Mouse (Mus musculus) megakaryocyte-erythroid progenitor cell, adult 5-6 weeks (primary cell): ENCODE results near the gene Ppie. TPM values are rescaled to one million over a fixed set of nuclear protein-coding genes. Genes with fewer than 3 reads are reported as not detected.

Experiments used
- ATAC-seq: replicated peaks from 2 replicates; pipeline ENCODE4 v1.8.0; 2016; ENCODE audit warnings: mild to moderate bottlenecking, inconsistent platforms; ENCODE audit not compliant: severe bottlenecking, poor library complexity, low FRiP score, low TSS enrichment
- total RNA-seq, 2 experiments: library from RNA; stranded (forward) in 1 of 2; stranded (reverse) in 1 of 2; fragments of 200-1000, 215-1000 nt in 1 of 2; fragments of >200 nt in 1 of 2; fragmentation: Nextera tagmentation in 1 of 2; gene quantifications; 2 replicates each; pipeline ENCODE4 v1.2.3; 2014 to 2017

The Ppie gene
- total RNA-seq, 2 experiments from 2014 or later, result 78.6 to 87.1 TPM

DNA sequence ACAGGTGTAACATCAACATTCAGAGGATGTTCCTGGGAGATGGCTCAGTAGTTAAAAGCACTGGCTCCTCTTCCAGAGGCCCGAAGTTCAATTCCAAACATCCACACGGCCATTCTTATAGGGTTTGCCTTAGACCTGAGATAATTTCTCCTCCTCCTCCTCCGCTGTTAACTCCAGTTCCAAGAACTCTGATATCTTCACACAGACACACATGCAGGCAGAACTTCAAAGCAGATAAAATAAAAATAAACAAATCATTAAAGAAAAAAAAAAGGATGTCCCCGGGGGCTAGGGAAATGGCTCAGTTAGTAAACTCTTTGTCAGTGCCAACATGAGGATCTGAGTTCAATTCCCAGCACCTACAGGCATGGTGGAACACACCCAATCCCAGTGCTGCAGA lies 61.5 kb downstream of the Ppie start:
- ATAC-seq, result 0 out of 2 replicates have a peak, but pooled peaks have one; percentile 36

Other genes with a start within 250 kb of the Ppie start
- not detected in 2 replicates for gene Mfsd2a, start 178.8 kb downstream of the Ppie start, total RNA-seq (2014; fragmentation: Nextera tagmentation)
- gene Mfsd2a, start 178.8 kb downstream of the Ppie start, total RNA-seq (2017), result not detected in 2 replicates
- gene Mycl, start 144.3 kb downstream of the Ppie start, total RNA-seq (2014; fragmentation: Nextera tagmentation), result not detected in 2 replicates
- gene Mycl, start 144.3 kb downstream of the Ppie start, total RNA-seq (2017), result 0.50 and 5.4 TPM in 2 replicates
- gene Trit1, start 123.4 kb downstream of the Ppie start, total RNA-seq (2014; fragmentation: Nextera tagmentation), result 10.8 and 23.3 TPM in 2 replicates
- gene Trit1, start 123.4 kb downstream of the Ppie start, total RNA-seq (2017), result 12.3 and 24.8 TPM in 2 replicates
- gene Bmp8b, start 34.8 kb downstream of the Ppie start, total RNA-seq (2014; fragmentation: Nextera tagmentation), result 0.33 TPM in 1 of 2 replicates, not detected in the other
- not detected in 2 replicates for gene Bmp8b, start 34.8 kb downstream of the Ppie start, total RNA-seq (2017)
- not detected in 2 replicates for gene Oxct2b, start 23.7 kb downstream of the Ppie start, total RNA-seq (2014; fragmentation: Nextera tagmentation)
- not detected in 2 replicates for gene Oxct2b, start 23.7 kb downstream of the Ppie start, total RNA-seq (2017)
- not detected in 2 replicates for gene Hpcal4, start 43.3 kb upstream of the Ppie start, total RNA-seq (2014; fragmentation: Nextera tagmentation)
- gene Hpcal4, start 43.3 kb upstream of the Ppie start, total RNA-seq (2017), result not detected in 2 replicates
- not detected in 2 replicates for gene Nt5c1a, start 61.6 kb upstream of the Ppie start, total RNA-seq (2014; fragmentation: Nextera tagmentation)
- not detected in 2 replicates for gene Nt5c1a, start 61.6 kb upstream of the Ppie start, total RNA-seq (2017)
- 0.27 and 1.3 TPM in 2 replicates for gene Heyl, start 93.6 kb upstream of the Ppie start, total RNA-seq (2014; fragmentation: Nextera tagmentation)
- not detected in 2 replicates for gene Heyl, start 93.6 kb upstream of the Ppie start, total RNA-seq (2017)
- 364 and 416 TPM in 2 replicates for gene Pabpc4, start 122.4 kb upstream of the Ppie start, total RNA-seq (2014; fragmentation: Nextera tagmentation)
- gene Pabpc4, start 122.4 kb upstream of the Ppie start, total RNA-seq (2017), result 201 and 257 TPM in 2 replicates
- gene Oxct2a, start 183.7 kb upstream of the Ppie start, total RNA-seq (2014; fragmentation: Nextera tagmentation), result not detected in 2 replicates
- not detected in 2 replicates for gene Oxct2a, start 183.7 kb upstream of the Ppie start, total RNA-seq (2017)
- not detected in 2 replicates for gene Bmp8a, start 203.3 kb upstream of the Ppie start, total RNA-seq (2014; fragmentation: Nextera tagmentation)
- not detected in 2 replicates for gene Bmp8a, start 203.3 kb upstream of the Ppie start, total RNA-seq (2017)